Mouse (Mus musculus): ENCODE results near the gene Itpkb. TPM values are rescaled to one million over a fixed set of nuclear protein-coding genes. Genes with fewer than 3 reads are reported as not detected.

The Itpkb gene
- total and polyA plus RNA-seq, 3 experiments, result 3.4 to 9.2 TPM; not detected in 1

DNA sequence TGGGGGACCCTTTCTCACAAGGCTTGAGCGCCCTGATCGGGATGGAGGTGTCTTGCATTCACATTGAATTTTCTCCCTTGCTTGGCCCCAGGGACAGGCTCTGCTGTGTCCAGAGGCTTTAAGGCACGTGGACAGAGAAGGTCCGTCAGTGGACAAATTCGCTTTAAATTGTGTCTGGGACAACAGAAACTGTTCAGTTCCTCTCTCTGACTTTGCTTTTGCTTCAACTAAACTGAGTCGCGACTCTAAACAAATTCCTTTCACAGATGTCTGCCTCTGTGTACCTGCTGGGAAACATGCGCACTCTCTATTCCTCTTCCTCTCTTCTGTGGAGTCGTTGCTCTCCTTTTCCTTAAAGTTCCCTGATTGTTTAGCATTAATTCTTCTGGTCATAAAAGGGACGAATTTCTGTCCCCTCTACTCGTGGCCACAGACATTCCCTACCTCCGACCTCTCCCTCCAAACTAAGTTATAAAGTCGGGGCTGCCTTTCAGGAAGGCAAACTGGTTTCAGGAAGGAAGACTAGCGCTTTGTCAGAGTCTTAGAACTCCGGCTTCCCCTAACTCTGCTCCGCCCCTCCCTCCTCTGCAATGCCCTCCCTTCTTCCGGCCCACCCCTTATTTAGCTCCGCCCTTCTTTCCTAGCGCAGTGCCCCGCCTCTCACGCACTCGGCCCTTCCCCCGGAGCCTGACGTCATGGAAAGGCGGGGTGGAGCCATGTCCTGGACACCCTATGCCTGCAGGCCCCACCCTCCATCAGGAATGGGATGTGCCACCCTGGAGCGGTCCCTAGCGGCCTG is 56.9 kb downstream of the Itpkb start (continued):
- TF ChIP-seq MXI1 (IDR thresholded peaks at IDR 0.05; ENCODE audit: low read depth, low read length), result peak; percentile 83
- TF ChIP-seq ZC3H11A (IDR thresholded peaks at IDR 0.05; ENCODE audit: low read depth, low read length), result 0 out of 2 replicates have a peak, but pooled peaks have one; percentile 14
- no peak for TF ChIP-seq TCF12 (IDR thresholded peaks at IDR 0.05; ENCODE audit: low read depth, low read length)
- TF ChIP-seq GATA1 (IDR thresholded peaks at IDR 0.05; ENCODE audit: low read depth, low read length), result no peak
- no peak for TF ChIP-seq ZKSCAN1 (IDR thresholded peaks at IDR 0.05; ENCODE audit: low read depth, low read length)
- peak; percentile 61 to 99 for TF ChIP-seq POLR2A (IDR thresholded peaks at IDR 0.05; ENCODE audit: control insufficient read depth in 1 of 2, insufficient read depth in 1 of 2, low read depth in 1 of 2, low read length in 2 of 2, poor library complexity in 1 of 2)
- no peak for TF ChIP-seq MEF2A (IDR thresholded peaks at IDR 0.05; ENCODE audit: extremely low read depth, insufficient replicate concordance, low read depth, low read length, poor library complexity, severe bottlenecking)
- TF ChIP-seq CTCF (IDR thresholded peaks at IDR 0.05 in 2 of 3, conservative IDR thresholded peaks at IDR 0.05 in 1 of 3; ENCODE audit: control insufficient read depth in 1 of 3, insufficient read depth in 1 of 3, low read depth in 2 of 3, low read length in 3 of 3, poor library complexity in 1 of 3, severe bottlenecking in 1 of 3), result peak in 2 of 3 experiments; percentile 51 to 54; a peak in 4 of 6 replicates
- TF ChIP-seq ETS1 (IDR thresholded peaks at IDR 0.05; ENCODE audit: low read depth, low read length), result 0 out of 2 replicates have a peak, but pooled peaks have one; percentile 23
- peak in 1 of 2 experiments; percentile 5; a peak in 1 of 4 replicates for TF ChIP-seq EP300 (IDR thresholded peaks at IDR 0.05; ENCODE audit: low read depth in 1 of 2, low read length in 2 of 2)
- no peak for TF ChIP-seq TAL1 (IDR thresholded peaks at IDR 0.05; ENCODE audit: low read length)
- no peak for TF ChIP-seq POLR2AphosphoS5 (IDR thresholded peaks at IDR 0.05; ENCODE audit: borderline replicate concordance, low read depth, low read length)
- peak; percentile 86 for TF ChIP-seq ELF1 (IDR thresholded peaks at IDR 0.05; ENCODE audit: low read depth, low read length)
- TF ChIP-seq UBTF (IDR thresholded peaks at IDR 0.05; ENCODE audit: borderline replicate concordance, insufficient read depth, low read depth, low read length), result no peak
- TF ChIP-seq TBP (IDR thresholded peaks at IDR 0.05; ENCODE audit: low read depth, low read length), result peak; percentile 93
- no peak for TF ChIP-seq MAFK (IDR thresholded peaks at IDR 0.05; ENCODE audit: borderline replicate concordance, low read depth, low read length)

GRCm38 (mm10) chr1:180387750-180388480 is 57.6 kb downstream of the Itpkb start:
- H3K27ac ChIP-seq (ENCODE audit: control insufficient read depth, low read depth, low read length), result peak overlapping the region; percentile 49

More at GRCm38 (mm10) chr1:180387750-180388480, 57.6 kb downstream of the Itpkb start:
- H3K4me1 ChIP-seq (ENCODE audit: control insufficient read depth in 1 of 2, insufficient read depth in 2 of 2, low read length in 2 of 2), result peaks cover 0 to 36% of the 10 kb centered on the region in 2 experiments
- no peaks in the 10 kb centered on the region; the same call in 1 of the 2 replicates for H3K79me2 ChIP-seq (ENCODE audit: control insufficient read depth, insufficient read depth, low read length, poor library complexity)
- H3K36me3 ChIP-seq (ENCODE audit: control insufficient read depth in 1 of 2, insufficient read depth in 2 of 2, low read length in 2 of 2), result peaks cover 0 to 27% of the 10 kb centered on the region in 2 experiments; a peak in 2 of 4 replicates
- peak; percentile 35 for DNase-seq (ENCODE audit: low read depth, low spot score)
- H3K4me3 ChIP-seq (ENCODE audit: control insufficient read depth in 1 of 2, insufficient read depth in 1 of 2, low read depth in 2 of 2, low read length in 2 of 2), result peak overlapping the region; percentile 30 to 41
- TF ChIP-seq MAX (IDR thresholded peaks at IDR 0.05; ENCODE audit: low read length) (no peak), ZKSCAN1 (IDR thresholded peaks at IDR 0.05; ENCODE audit: low read depth, low read length) (no peak), TBP (IDR thresholded peaks at IDR 0.05; ENCODE audit: low read depth, low read length) (no peak), E2F4 (IDR thresholded peaks at IDR 0.05; ENCODE audit: borderline replicate concordance, low read depth, low read length) (no peak), MEF2A (IDR thresholded peaks at IDR 0.05; ENCODE audit: extremely low read depth, insufficient replicate concordance, low read depth, low read length, poor library complexity, severe bottlenecking) (no peak), UBTF (IDR thresholded peaks at IDR 0.05; ENCODE audit: borderline replicate concordance, insufficient read depth, low read depth, low read length) (0 out of 2 replicates have a peak, but pooled peaks have one; percentile 22), CHD1 (IDR thresholded peaks at IDR 0.05; ENCODE audit: low read depth, low read length) (no peak), ETS1 (IDR thresholded peaks at IDR 0.05; ENCODE audit: low read depth, low read length) (no peak), BHLHE40 (IDR thresholded peaks at IDR 0.05; ENCODE audit: borderline replicate concordance, low read depth, low read length) (no peak), POLR2AphosphoS5 (IDR thresholded peaks at IDR 0.05; ENCODE audit: borderline replicate concordance, low read depth, low read length) (no peak), JUND (IDR thresholded peaks at IDR 0.05; ENCODE audit: low read depth, low read length) (no peak), CHD2 (IDR thresholded peaks at IDR 0.05; ENCODE audit: low read length) (no peak), POLR2A (IDR thresholded peaks at IDR 0.05; ENCODE audit: control insufficient read depth in 1 of 2, insufficient read depth in 1 of 2, low read depth in 1 of 2, low read length in 2 of 2, poor library complexity in 1 of 2) (no peak), MYB (IDR thresholded peaks at IDR 0.05; ENCODE audit: low read depth, low read length) (no peak), ZMIZ1 (IDR thresholded peaks at IDR 0.05; ENCODE audit: low read depth, low read length) (no peak), KAT2A (conservative IDR thresholded peaks at IDR 0.05; ENCODE audit: low read depth, low read length) (no peak), TCF12 (IDR thresholded peaks at IDR 0.05; ENCODE audit: low read depth, low read length) (no peak), USF1 (IDR thresholded peaks at IDR 0.05; ENCODE audit: low read depth, low read length) (no peak), EP300 (IDR thresholded peaks at IDR 0.05; ENCODE audit: low read depth in 1 of 2, low read length in 2 of 2) (peak; percentile 3 to 33; a peak in 2 of 4 replicates), GATA1 (IDR thresholded peaks at IDR 0.05; ENCODE audit: low read depth, low read length) (peak; percentile 27; the same call in 1 of the 2 replicates), NRF1 (IDR thresholded peaks at IDR 0.05; ENCODE audit: insufficient read depth, low read depth, low read length, poor library complexity, severe bottlenecking) (no peak)
- H3K9ac ChIP-seq (ENCODE audit: control insufficient read depth, low read depth, low read length, poor library complexity, severe bottlenecking), result peak overlapping the region; percentile 17; the same call in 1 of the 2 replicates
- H3K27me3 ChIP-seq (ENCODE audit: control insufficient read depth in 1 of 2, insufficient read depth in 2 of 2, low read length in 2 of 2), result no peaks in the 10 kb centered on the region
- H3K9me3 ChIP-seq (replicated peaks; ENCODE audit: insufficient read depth, low read length), result no peaks in the 10 kb centered on the region

All from MEL (cell line).